Mouse (Mus musculus) ovary, postnatal 36 days (tissue): Measurements from ENCODE around the gene Emid1.

Source experiments
- DNase-seq: peaks from one replicate; pipeline ENCODE4 v3.0.0; 2022; ENCODE audit warnings: low spot score, mixed read lengths

The Emid1 gene

DNA sequence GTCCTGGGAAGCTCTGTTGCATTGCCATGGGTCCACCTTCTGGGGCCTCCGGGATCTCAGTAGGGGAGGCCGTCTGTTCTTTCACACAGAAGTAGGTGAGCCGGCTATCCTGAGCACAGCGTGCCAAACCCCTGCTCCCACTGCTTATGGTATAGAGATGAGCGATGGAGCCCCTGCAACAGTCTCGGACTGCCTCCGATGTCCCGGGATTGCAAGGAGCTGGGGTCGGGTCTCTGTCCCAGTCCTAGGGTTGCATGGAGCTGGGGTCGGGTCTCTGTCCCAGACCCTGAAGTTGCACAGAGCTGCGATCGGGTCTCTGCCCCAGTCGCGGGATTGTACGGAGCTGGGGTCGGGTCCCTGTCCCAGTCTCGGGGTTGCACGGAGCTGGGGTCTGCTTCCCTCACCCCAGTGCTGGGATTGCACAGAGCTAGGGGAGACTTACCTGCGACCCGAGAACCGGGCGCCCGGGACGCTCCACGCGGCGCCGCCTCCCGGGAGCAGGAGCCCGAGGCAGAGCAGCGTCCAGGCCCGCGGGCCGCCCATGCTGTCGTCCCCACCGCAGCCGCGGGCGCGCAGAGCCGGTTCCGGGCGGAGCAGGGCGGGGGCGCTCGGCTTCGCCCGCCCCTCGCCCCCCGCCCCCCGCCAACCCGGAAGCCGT is at the start of gene Emid1:
TSS of gene Emid1 (minus strand) at position 578 of the 658 bp plus-strand sequence.
- peak; percentile 48 for DNase-seq

GRCm38 (mm10) chr11:5199879-5200278 is 47.8 kb upstream of the Emid1 start:
- DNase-seq, result no peak

- no peak for DNase-seq
Observed at GRCm38 (mm10) chr11:5197068-5197467, 45.0 kb upstream of the Emid1 start.

- no peak for DNase-seq
Observed at GRCm38 (mm10) chr11:5196583-5196982, 44.5 kb upstream of the Emid1 start.

GRCm38 (mm10) chr11:5193576-5193881 is 41.5 kb upstream of the Emid1 start:
- DNase-seq, result no peak

DNA sequence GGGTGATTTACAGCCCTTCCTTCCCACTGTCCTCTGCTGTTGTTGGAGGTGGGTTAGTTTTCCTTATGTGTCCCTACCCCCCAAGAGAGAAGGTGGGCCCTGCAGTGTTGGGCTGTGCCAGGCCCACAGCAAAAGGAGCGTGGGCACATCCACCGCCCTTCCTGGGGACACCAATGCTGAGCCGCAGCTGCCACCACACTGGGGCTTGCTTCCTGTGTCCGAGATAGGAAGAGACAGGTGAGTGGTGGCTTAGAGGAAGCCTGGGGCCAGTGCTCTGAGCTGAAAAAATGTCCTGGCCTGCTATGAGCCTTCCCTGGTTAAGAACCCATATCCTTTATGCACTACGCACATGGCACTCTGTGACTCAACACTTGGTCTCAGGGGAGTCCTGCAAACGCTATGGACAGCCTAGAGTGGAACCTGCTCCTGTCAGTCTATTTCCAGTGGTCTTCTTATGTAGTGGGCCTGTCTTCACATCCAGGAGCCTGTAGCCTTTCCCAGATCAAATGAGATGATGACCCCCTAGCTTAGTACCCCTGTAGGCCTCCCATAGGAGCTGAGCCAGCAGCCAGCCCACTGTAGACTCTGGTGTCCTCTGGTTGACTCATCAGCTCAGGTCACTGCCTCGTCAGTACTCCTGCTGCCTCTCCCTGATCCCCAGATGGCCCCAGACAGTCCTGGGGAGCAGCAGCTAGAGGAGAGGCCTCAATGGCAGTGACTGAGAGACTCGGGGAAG is 41.0 kb upstream of the Emid1 start:
- DNase-seq, result no peak

DNA sequence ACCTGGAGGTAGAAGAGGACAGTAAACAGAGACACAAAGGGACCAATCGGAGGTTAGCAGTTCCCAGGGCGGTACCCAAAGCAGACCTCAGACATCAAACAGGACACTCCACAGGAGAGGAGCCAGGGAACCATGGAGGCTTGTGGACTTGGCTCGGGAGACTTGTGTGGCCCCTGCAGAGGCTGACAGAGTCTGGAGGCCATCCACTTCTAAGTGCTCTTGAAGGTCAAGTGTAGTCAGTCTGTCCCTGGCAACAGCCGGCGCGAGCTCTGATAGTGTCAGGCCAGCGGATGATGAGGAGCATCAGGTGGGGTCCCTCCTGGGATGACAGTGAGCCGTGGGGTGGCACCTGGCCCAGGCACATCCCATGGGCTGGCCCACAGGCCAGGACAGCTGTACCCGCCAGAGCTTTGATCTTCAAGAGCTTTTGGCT is 40.0 kb upstream of the Emid1 start:
- DNase-seq, result peak; percentile 14

DNA sequence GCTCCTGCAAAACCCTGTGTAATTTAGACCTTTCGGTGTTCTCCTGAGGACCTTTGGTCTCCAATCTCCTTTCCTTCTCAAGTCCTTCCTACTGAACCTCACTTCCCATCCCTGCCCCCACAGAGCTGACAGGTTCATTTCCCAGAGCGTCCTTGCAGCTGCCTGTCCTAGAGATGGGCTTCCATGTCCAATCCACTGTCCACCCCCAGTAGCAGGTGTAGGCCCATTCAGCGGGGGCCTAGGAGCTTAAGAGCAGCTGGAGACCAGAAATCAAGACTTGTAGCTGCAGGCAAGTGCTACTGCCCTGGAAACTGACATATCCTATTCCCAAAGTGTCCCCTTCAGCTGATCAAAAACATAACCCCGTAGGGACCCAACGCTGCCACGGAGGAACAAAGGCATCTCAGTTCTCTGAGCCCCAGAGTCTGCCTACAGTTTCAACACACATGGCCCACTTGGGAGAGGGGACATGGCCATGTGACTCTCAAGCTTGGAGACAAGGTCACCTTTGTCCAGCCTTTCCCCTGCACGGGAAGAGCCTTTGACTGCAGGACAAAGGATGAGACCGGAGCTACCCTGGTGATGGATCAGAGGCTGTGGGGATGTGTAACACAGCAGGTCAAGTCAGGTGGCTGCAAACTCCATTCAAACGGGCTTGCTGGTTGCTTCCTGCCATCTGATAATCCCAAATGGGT is 37.3 kb upstream of the Emid1 start:
- no peak for DNase-seq

GRCm38 (mm10) chr11:5188170-5188569 is 36.1 kb upstream of the Emid1 start:
- DNase-seq, result no peak

DNA sequence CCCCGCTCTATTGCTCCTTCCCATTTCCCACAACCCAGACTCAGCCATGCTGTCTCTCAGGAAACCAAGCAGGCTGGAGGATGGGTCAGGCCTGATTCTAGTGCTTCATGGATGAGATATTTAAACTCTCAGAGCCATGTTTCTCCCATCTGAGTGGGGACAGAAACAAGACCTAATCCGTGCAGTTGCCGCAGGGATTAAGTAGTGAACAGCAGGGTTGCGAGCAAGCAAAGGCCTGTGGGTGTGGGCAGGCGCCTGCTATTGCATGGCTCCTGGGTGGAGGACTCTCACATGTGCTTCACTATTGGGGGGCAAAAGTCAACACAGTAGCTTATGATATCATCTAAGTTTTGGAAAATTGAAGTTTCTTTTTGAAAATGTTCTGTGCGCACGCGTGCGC is 32.8 kb upstream of the Emid1 start:
- no peak for DNase-seq

- no peak for DNase-seq
Observed at GRCm38 (mm10) chr11:5184250-5184649, 32.2 kb upstream of the Emid1 start.

DNA sequence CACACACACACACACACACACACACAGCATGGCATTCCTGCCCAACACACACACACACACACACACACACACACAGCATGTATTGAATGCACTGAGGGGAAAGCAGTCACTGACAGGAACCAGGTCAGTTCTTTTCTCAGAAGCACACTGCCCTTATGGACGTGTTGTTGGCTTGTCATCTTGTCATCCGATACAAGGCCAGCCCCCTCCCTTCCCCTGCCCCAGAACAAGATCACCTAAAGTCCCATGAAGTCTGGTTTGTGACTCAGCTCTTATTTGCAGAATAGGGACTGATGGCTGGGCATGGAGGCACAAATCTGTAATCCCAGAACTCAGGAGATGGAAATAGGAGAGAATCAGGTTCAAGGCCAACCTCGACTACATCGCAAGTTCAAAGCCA is 30.8 kb upstream of the Emid1 start:
- DNase-seq, result no peak

- peak; percentile 82 for DNase-seq
Observed at GRCm38 (mm10) chr11:5181850-5182404, 29.9 kb upstream of the Emid1 start.

DNA sequence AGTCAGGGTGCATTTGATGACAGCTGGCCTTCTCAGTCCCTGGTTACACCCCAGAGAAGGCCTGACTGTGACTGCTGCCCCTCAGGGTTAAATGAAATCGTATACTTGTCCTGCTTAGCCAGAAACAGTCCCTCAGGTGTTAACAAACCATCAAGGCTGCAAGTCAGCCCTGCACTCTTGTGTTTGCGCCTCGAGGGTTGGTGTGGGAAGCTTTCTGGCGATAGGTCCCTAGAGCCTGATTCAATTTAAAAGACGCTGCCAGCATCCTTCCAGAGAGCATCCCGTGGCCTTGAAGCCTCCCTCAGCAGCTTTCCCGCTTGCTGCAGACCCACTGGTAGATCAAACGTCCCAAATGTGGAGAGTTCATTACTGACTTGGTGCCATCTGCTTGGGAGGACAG is 27.3 kb upstream of the Emid1 start:
- DNase-seq, result no peak

GRCm38 (mm10) chr11:5177171-5177570 is 25.1 kb upstream of the Emid1 start:
- DNase-seq, result no peak

- DNase-seq, result no peak
Observed at GRCm38 (mm10) chr11:5176685-5177084, 24.6 kb upstream of the Emid1 start.

- no peak for DNase-seq
Observed at GRCm38 (mm10) chr11:5175866-5176265, 23.8 kb upstream of the Emid1 start.

DNA sequence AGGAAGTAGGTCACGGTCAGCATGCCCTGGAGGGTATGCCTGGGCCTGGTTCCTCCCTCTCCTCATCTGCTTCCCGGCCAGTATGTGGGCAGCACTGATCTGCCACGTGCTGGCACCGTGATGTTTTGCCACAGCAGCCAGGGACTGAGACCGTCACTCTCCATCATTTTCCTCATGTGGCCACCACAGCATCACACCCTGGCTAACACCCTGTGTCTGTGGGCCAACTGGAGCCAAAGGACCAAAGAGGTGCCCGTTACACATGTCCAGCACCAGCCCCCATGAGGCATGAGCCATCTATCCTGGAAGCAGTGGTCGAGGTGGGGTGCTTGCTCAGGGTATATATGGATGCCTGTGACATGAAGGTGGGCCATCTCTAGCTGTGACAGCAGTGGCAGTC is 23.1 kb upstream of the Emid1 start:
- no peak for DNase-seq

DNA sequence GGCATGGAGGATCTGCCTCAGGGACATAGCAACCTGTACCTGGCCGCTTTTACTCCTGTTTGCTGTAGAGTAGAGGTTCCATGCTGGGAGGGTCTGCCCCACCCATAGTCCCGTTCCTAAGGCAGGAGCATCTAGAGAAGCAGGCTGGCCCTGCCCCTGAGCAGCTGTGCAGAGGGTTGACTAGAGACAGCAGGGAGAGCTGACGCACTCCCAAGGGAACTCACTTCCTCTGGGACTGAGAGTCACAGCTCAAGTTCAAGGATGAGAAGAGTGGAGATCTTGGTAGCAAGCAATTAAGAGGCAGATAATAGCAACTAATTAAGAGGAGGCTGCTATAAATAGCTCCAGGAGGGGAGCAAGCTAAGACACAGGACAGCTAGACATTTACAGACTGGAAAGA is 20.8 kb upstream of the Emid1 start:
- no peak for DNase-seq

GRCm38 (mm10) chr11:5167311-5167710 is 15.3 kb upstream of the Emid1 start:
- no peak for DNase-seq

- DNase-seq, result no peak
Observed at GRCm38 (mm10) chr11:5165471-5165916, 13.4 kb upstream of the Emid1 start.

GRCm38 (mm10) chr11:5164310-5164709 is 12.3 kb upstream of the Emid1 start:
- no peak for DNase-seq

- no peak for DNase-seq
Observed at GRCm38 (mm10) chr11:5163421-5163820, 11.4 kb upstream of the Emid1 start.
